Mouse (Mus musculus) bone marrow, adult 2 months (tissue): Measurements from ENCODE around the gene Anapc5. TPM values are rescaled to one million over a fixed set of nuclear protein-coding genes. Genes with fewer than 3 reads are reported as not detected.

ENCODE experiments used
- H3K27ac ChIP-seq: fragments of 200-500 bp; 2 replicates; pipeline ENCODE4 v1.5.1; 2012; ENCODE audit warnings: low read depth, mild to moderate bottlenecking, control low read depth, inconsistent platforms, low read length; ENCODE audit not compliant: control insufficient read depth, poor library complexity, insufficient read depth
- H3K4me1 ChIP-seq: fragments of 200-500 bp; 2 replicates; pipeline ENCODE4 v1.6.1; 2011; ENCODE audit warnings: low read length; ENCODE audit not compliant: control insufficient read depth, insufficient read depth
- H3K4me3 ChIP-seq: fragments of 200-500 bp; replicated peaks from 2 replicates; pipeline ENCODE3; 2011; ENCODE audit warnings: mild to moderate bottlenecking, low read depth, low read length, control low read depth; ENCODE audit not compliant: control insufficient read depth
- CTCF ChIP-seq: fragments of 200-500 bp; IDR thresholded peaks from 2 replicates; pipeline ENCODE4 v1.5.1; 2011; ENCODE audit warnings: low read length, control low read depth; ENCODE audit not compliant: control insufficient read depth, insufficient read depth
- POLR2A ChIP-seq: fragments of 200-500 bp; IDR thresholded peaks from 2 replicates; pipeline ENCODE4 v1.6.1; 2011; ENCODE audit warnings: low read depth, mild to moderate bottlenecking, control low read depth, low read length, borderline replicate concordance; ENCODE audit not compliant: control insufficient read depth
- WGBS: fragments of 180-500 bp; shearing (Covaris S2); methylation state at CpG from one replicate; pipeline ENCODE4 v1.1.7; 2018; 5-methylcytosine and 5-hydroxymethylcytosine counted together
- polyA plus RNA-seq: library from polyadenylated mRNA; stranded (reverse); fragments of >200 nt; gene quantifications from 2 replicates; pipeline ENCODE4 v1.2.4, GENCODE M21; 2011; ENCODE audit warnings: low replicate concordance; ENCODE audit not compliant: missing spikeins, insufficient read depth, insufficient read length

The Anapc5 gene
- polyA plus RNA-seq, 1 experiment, result 204 TPM

DNA sequence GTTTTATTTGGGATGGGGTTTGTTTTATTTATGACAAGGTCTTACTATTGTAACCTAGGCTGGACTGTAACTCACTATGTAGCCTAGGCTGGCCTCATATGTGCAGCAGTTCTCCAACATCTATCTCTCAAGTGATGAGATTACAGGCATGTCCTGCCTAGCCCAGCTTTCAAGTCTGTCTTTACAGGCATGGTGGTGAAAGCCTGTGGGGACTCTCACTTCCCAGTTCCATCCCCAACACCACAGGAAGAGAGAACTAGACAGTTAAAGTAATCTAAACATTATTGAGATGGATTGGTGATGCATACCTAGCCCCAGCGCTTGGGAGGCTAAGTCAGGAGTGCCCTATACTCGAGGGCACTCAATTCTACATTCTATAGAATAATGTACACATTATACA is 32.4 kb downstream of the Anapc5 start:
- no peak overlapping the region for H3K27ac ChIP-seq
- no peak for TF ChIP-seq POLR2A
- no peak for TF ChIP-seq CTCF
- no peak overlapping the region for H3K4me3 ChIP-seq
- H3K4me1 ChIP-seq, result no peaks in the 10 kb centered on the region; the same call in none of the 2 replicates
- WGBS, result 79% methylated on average over 2 of the region's 2 CpGs

DNA sequence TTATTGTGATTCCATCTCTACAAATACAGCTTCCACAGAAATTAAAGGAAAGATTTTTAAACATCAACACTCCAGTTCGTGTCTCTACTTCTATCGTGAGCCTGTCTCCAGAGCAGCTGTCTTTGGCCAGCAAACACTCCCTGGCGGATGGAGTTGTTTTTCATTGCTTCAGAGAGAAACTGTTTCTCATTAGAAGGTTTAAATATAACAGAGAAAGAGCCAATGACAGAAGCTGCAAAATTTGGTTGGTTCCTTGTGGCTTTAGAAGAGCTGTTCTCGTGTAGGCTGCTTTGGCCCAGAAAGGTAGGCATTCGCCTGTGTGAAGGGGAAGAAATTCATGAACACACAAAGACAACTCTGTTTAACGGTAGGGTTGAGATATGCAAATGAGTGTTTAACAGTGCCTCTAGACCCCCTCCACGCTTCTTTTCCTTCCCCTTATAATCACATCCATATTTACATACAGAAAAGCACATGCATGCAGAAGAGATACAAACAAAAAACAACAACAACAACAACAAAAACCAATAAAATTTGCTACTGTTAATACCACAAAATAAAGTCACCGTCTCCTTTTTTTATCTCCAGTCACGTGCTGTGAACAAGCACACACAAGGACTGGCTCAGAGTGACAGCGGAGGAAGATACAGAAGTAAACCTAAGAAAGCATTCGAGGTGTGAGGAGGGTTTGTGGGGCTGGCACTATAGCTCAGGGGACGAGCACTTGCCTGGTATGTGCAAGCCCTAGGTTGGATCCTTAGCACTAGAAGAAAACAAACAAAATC is 34.9 kb downstream of the Anapc5 start:
- no peak overlapping the region for H3K4me3 ChIP-seq
- no peak overlapping the region for H3K27ac ChIP-seq
- no peaks in the 10 kb centered on the region; the same call in 1 of the 2 replicates for H3K4me1 ChIP-seq
- TF ChIP-seq CTCF, result no peak
- no peak for TF ChIP-seq POLR2A
- 74% methylated on average over 12 of the region's 12 CpGs for WGBS

DNA sequence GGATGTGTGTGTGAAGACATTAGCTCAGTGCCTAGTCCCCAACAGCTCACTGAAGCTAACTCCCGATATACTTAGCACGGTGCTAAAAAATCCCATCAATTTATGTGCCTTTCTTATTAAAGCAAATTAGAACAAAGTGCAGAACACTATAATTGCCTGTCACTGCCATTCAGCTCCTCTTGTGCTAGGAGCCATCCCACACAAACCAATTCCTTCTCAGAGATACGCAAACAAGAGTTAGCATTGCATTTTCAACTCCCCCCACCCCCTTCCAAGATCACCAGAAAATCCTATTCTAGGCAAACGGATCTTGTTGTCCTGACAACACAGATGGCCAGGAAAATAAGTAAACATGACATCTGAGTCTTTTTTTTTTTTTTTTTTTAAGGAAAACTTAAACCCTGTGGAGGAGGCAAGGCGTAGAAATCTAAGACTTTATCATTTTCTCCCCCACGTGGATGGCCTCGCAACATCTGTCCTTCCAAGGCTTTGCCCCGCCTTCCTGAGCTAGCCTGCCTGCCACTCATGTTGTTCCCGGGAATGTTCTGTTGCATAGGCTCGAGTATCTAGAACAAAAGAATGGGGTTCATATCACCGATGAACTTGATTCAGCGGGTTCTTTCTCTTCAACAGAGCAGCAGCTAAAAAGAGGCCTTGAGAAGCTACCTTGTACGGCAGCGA is 37.3 kb downstream of the Anapc5 start:
- Histone ChIP-seq H3K4me1 (peaks cover 2% of the 10 kb centered on the region), H3K27ac (no peak overlapping the region), H3K4me3 (no peak overlapping the region)
- TF ChIP-seq POLR2A (no peak), CTCF (no peak)
- 88% methylated on average over 14 of the region's 14 CpGs for WGBS

GRCm38 (mm10) chr5:122782066-122782465 is 39.1 kb downstream of the Anapc5 start:
- Histone ChIP-seq H3K27ac (no peak overlapping the region), H3K4me3 (no peak overlapping the region), H3K4me1 (peaks cover 2% of the 10 kb centered on the region)
- WGBS, result 65% methylated on average over 1 of the region's 1 CpGs
- TF ChIP-seq CTCF (no peak), POLR2A (no peak)

DNA sequence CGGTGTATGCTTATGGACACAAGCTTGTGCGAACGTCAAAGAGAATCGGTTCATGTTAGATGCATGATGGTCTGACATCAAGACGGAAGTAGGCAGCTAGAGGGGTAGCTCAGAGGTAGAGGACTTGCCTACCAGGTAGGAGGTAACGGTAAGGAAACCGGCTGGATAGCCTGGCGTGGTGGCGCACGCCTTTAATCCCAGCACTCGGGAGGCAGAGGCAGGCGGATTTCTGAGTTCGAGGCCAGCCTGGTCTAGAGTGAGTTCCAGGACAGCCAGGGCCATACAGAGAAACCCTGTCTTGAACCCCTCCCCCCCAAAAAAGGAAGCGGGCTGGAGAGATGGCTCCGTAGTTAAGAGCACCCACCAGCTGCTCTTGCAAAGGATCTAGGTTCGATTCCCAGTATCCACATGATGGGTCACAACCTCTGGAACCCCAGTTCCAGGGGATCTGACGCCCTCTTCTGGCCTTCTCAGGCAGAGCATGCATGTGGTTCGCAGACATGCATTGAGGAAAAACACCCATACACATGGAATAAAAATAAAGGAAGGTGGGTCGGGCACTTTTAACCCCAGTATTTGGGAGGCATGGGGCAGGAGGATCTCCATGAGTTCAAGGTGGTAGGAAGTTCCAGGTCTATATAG is 40.2 kb downstream of the Anapc5 start:
- WGBS, result 83% methylated on average over 19 of the region's 19 CpGs
- H3K4me3 ChIP-seq, result no peak overlapping the region
- no peak overlapping the region for H3K27ac ChIP-seq
- H3K4me1 ChIP-seq, result peaks cover 2% of the 10 kb centered on the region
- TF ChIP-seq CTCF (0 out of 2 replicates have a peak, but pooled peaks have one; percentile 24), POLR2A (no peak)

GRCm38 (mm10) chr5:122779277-122779834 is 41.8 kb downstream of the Anapc5 start, which contains the start of gene Camkk2:
Gene Camkk2 (minus strand): TSS chr5:122779409.
- Histone ChIP-seq H3K4me1 (peaks cover 4% of the 10 kb centered on the region), H3K4me3 (peak within 1 kb of the TSS; percentile 88), H3K27ac (peak within 1 kb of the TSS; percentile 97)
- under 1% methylated on average over 61 of the region's 63 CpGs for WGBS
- TF ChIP-seq POLR2A (peak; percentile 78; the same call in 1 of the 2 replicates), CTCF (no peak)

- H3K4me3 ChIP-seq, result peak overlapping the region; percentile 87
- H3K27ac ChIP-seq, result peak overlapping the region; percentile 97
- WGBS, result 1% methylated on average over 55 of the region's 55 CpGs
- TF ChIP-seq CTCF, result no peak
- no peak for TF ChIP-seq POLR2A
- H3K4me1 ChIP-seq, result peaks cover 4% of the 10 kb centered on the region
Observed at GRCm38 (mm10) chr5:122778231-122779226, 42.6 kb downstream of the Anapc5 start.

DNA sequence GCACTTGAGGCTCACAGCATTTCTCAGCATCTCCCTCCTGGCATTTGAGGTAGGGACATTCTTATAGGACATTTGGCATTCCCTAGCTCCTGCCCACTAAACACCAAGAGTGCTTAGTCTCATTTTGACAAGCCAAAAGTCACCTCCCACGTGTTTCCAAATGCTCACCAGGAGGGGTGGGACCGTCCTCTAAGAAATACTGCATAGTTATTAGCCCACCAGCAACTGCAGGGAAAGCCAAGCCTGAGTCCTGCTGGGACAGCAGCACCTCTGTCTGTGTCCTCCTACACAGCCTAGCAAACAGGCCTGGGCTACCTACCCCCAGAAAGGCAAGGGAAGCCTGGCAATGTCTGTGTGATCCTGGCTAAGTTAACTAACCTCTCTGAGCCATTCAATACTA is 43.8 kb downstream of the Anapc5 start:
- TF ChIP-seq CTCF (no peak), POLR2A (no peak)
- H3K4me3 ChIP-seq, result peak overlapping the region; percentile 23
- 39% methylated on average over 2 of the region's 2 CpGs for WGBS
- peaks cover 4% of the 10 kb centered on the region for H3K4me1 ChIP-seq
- H3K27ac ChIP-seq, result no peak overlapping the region
